Mouse (Mus musculus) cerebellum, adult 9-10 months (tissue): ENCODE data around the gene Slc12a9.

Experiments used
- DNase-seq: peaks from one replicate; pipeline ENCODE4 v3.0.0; 2022

The Slc12a9 gene

GRCm38 (mm10) chr5:137307071-137307912, 26.1 kb downstream of the Slc12a9 start, which contains the start of gene Srrt:
Srrt (minus strand) TSS chr5:137307674.
- DNase-seq = peak; percentile 89

GRCm38 (mm10) chr5:137306439-137307005, 26.9 kb downstream of the Slc12a9 start:
- DNase-seq = peak; percentile 32

- DNase-seq = no peak
These were observed 27.6 kb downstream of the Slc12a9 start for GRCm38 (mm10) chr5:137305822-137306221.

GRCm38 (mm10) chr5:137304816-137305215, 28.6 kb downstream of the Slc12a9 start:
- DNase-seq = no peak

GRCm38 (mm10) chr5:137304165-137304564, 29.2 kb downstream of the Slc12a9 start:
- no peak for DNase-seq

- DNase-seq = no peak
These were observed 29.8 kb downstream of the Slc12a9 start for GRCm38 (mm10) chr5:137303609-137304008.

GRCm38 (mm10) chr5:137301253-137301652, 32.1 kb downstream of the Slc12a9 start:
- peak; percentile 44 for DNase-seq

GRCm38 (mm10) chr5:137299240-137299639, 34.2 kb downstream of the Slc12a9 start:
- no peak for DNase-seq

- peak; percentile 38 for DNase-seq
These were observed 36.3 kb downstream of the Slc12a9 start for GRCm38 (mm10) chr5:137297126-137297525.

- DNase-seq = peak; percentile 55
These were observed 37.7 kb downstream of the Slc12a9 start for GRCm38 (mm10) chr5:137295712-137296111.

- DNase-seq = no peak
These were observed 38.1 kb downstream of the Slc12a9 start for GRCm38 (mm10) chr5:137295296-137295695.

GRCm38 (mm10) chr5:137294744-137295093, 38.7 kb downstream of the Slc12a9 start:
- no peak for DNase-seq

- DNase-seq = peak; percentile 95
These were observed 39.3 kb downstream of the Slc12a9 start, which contains the start of gene Ufsp1 for GRCm38 (mm10) chr5:137293839-137294743. Ufsp1 (plus strand) TSS chr5:137294629.

GRCm38 (mm10) chr5:137293282-137293681, 40.1 kb downstream of the Slc12a9 start:
- peak; percentile 88 for DNase-seq

GRCm38 (mm10) chr5:137291381-137291926, 41.9 kb downstream of the Slc12a9 start:
- peak; percentile 57 for DNase-seq

GRCm38 (mm10) chr5:137290677-137291076, 42.7 kb downstream of the Slc12a9 start:
- peak; percentile 77 for DNase-seq

GRCm38 (mm10) chr5:137289591-137290365, 43.6 kb downstream of the Slc12a9 start:
- peak; percentile 53 for DNase-seq

- peak; percentile 77 for DNase-seq
These were observed 44.4 kb downstream of the Slc12a9 start for GRCm38 (mm10) chr5:137288999-137289470.

- DNase-seq = peak; percentile 78
These were observed 45.2 kb downstream of the Slc12a9 start for GRCm38 (mm10) chr5:137287953-137288743.

GRCm38 (mm10) chr5:137287032-137287952, 46.1 kb downstream of the Slc12a9 start, which contains the start of gene Ache:
Ache (plus strand) TSS chr5:137287519.
- DNase-seq = peak; percentile 89
